Mouse (Mus musculus): Measurements from ENCODE around the gene C1qtnf1. TPM values are rescaled to one million over a fixed set of nuclear protein-coding genes. Genes with fewer than 3 reads are reported as not detected.

Gene C1qtnf1
- polyA plus RNA-seq, 1 experiment from 2014 or later: 3.3 TPM

GRCm38 (mm10) chr11:118459051-118459450 lies 31.0 kb downstream of the C1qtnf1 start:
- ATAC-seq: no peak
- 68% methylated on average over 8 of the region's 8 CpGs for WGBS

GRCm38 (mm10) chr11:118459536-118459935 lies 31.5 kb downstream of the C1qtnf1 start:
- ATAC-seq: no peak
- WGBS: 85% methylated on average over 4 of the region's 4 CpGs
- no peak overlapping the region for H3K4me2 ChIP-seq (ENCODE audit: low read length)
- no peak overlapping the region for H3K4me3 ChIP-seq (replicated peaks; ENCODE audit: low read length)
- H3K36me3 ChIP-seq (ENCODE audit: control insufficient read depth, insufficient read depth): no peaks in the 10 kb centered on the region
- no peaks in the 10 kb centered on the region for H3K4me1 ChIP-seq (replicated peaks; ENCODE audit: control insufficient read depth, insufficient read depth, low read length)
- H3K9ac ChIP-seq (replicated peaks; ENCODE audit: low read depth, low read length): no peak overlapping the region
- no peak overlapping the region for H3K27ac ChIP-seq (ENCODE audit: low read length)
- no peaks in the 10 kb centered on the region for H3K27me3 ChIP-seq (replicated peaks; ENCODE audit: control insufficient read depth, insufficient read depth, low read length)
- H3K9me3 ChIP-seq (ENCODE audit: control insufficient read depth, low read length): no peaks in the 10 kb centered on the region

More at GRCm38 (mm10) chr11:118459051-118459450, 31.0 kb downstream of the C1qtnf1 start:
- H3K9ac ChIP-seq (replicated peaks; ENCODE audit: low read depth, low read length): no peak overlapping the region
- H3K36me3 ChIP-seq (ENCODE audit: control insufficient read depth, insufficient read depth): no peaks in the 10 kb centered on the region
- H3K27me3 ChIP-seq (replicated peaks; ENCODE audit: control insufficient read depth, insufficient read depth, low read length): no peaks in the 10 kb centered on the region
- H3K9me3 ChIP-seq (ENCODE audit: control insufficient read depth, low read length): no peaks in the 10 kb centered on the region
- H3K27ac ChIP-seq (ENCODE audit: low read length): no peak overlapping the region
- H3K4me1 ChIP-seq (replicated peaks; ENCODE audit: control insufficient read depth, insufficient read depth, low read length): no peaks in the 10 kb centered on the region
- H3K4me3 ChIP-seq (replicated peaks; ENCODE audit: low read length): no peak overlapping the region
- H3K4me2 ChIP-seq (ENCODE audit: low read length): no peak overlapping the region

- no peaks in the 10 kb centered on the region for H3K4me1 ChIP-seq (replicated peaks; ENCODE audit: control insufficient read depth, insufficient read depth, low read length)
- WGBS: 53% methylated on average over 6 of the region's 6 CpGs
- no peaks in the 10 kb centered on the region for H3K27me3 ChIP-seq (replicated peaks; ENCODE audit: control insufficient read depth, insufficient read depth, low read length)
- no peak overlapping the region for H3K9ac ChIP-seq (replicated peaks; ENCODE audit: low read depth, low read length)
- no peaks in the 10 kb centered on the region for H3K9me3 ChIP-seq (ENCODE audit: control insufficient read depth, low read length)
- H3K4me3 ChIP-seq (replicated peaks; ENCODE audit: low read length): no peak overlapping the region
- H3K36me3 ChIP-seq (ENCODE audit: control insufficient read depth, insufficient read depth): no peaks in the 10 kb centered on the region
- ATAC-seq: no peak
- H3K27ac ChIP-seq (ENCODE audit: low read length): no peak overlapping the region
- no peak overlapping the region for H3K4me2 ChIP-seq (ENCODE audit: low read length)
Measured at GRCm38 (mm10) chr11:118460280-118460679, 32.3 kb downstream of the C1qtnf1 start.

GRCm38 (mm10) chr11:118467441-118468035 lies 39.5 kb downstream of the C1qtnf1 start:
- H3K9me3 ChIP-seq (ENCODE audit: control insufficient read depth, low read length): no peaks in the 10 kb centered on the region
- ATAC-seq: no peak
- no peak overlapping the region for H3K9ac ChIP-seq (replicated peaks; ENCODE audit: low read depth, low read length)
- H3K4me2 ChIP-seq (ENCODE audit: low read length): no peak overlapping the region
- no peak overlapping the region for H3K27ac ChIP-seq (ENCODE audit: low read length)
- peaks cover 6% of the 10 kb centered on the region for H3K4me1 ChIP-seq (replicated peaks; ENCODE audit: control insufficient read depth, insufficient read depth, low read length)
- H3K36me3 ChIP-seq (ENCODE audit: control insufficient read depth, insufficient read depth): no peaks in the 10 kb centered on the region
- WGBS: 38% methylated on average over 11 of the region's 11 CpGs
- H3K27me3 ChIP-seq (replicated peaks; ENCODE audit: control insufficient read depth, insufficient read depth, low read length): no peaks in the 10 kb centered on the region
- no peak overlapping the region for H3K4me3 ChIP-seq (replicated peaks; ENCODE audit: low read length)

- WGBS: 86% methylated on average over 10 of the region's 10 CpGs
- H3K9ac ChIP-seq (replicated peaks; ENCODE audit: low read depth, low read length): no peak overlapping the region
- no peak overlapping the region for H3K4me3 ChIP-seq (replicated peaks; ENCODE audit: low read length)
- H3K36me3 ChIP-seq (ENCODE audit: control insufficient read depth, insufficient read depth): no peaks in the 10 kb centered on the region
- ATAC-seq: no peak
- peaks cover 6% of the 10 kb centered on the region for H3K4me1 ChIP-seq (replicated peaks; ENCODE audit: control insufficient read depth, insufficient read depth, low read length)
- no peaks in the 10 kb centered on the region for H3K27me3 ChIP-seq (replicated peaks; ENCODE audit: control insufficient read depth, insufficient read depth, low read length)
- no peaks in the 10 kb centered on the region for H3K9me3 ChIP-seq (ENCODE audit: control insufficient read depth, low read length)
- no peak overlapping the region for H3K4me2 ChIP-seq (ENCODE audit: low read length)
- H3K27ac ChIP-seq (ENCODE audit: low read length): peak overlapping the region; percentile 53; the same call in 1 of the 2 replicates
Measured at GRCm38 (mm10) chr11:118469509-118470160, 41.6 kb downstream of the C1qtnf1 start.

- Histone ChIP-seq H3K9ac (replicated peaks; ENCODE audit: low read depth, low read length) (no peak overlapping the region), H3K4me1 (replicated peaks; ENCODE audit: control insufficient read depth, insufficient read depth, low read length) (peaks cover 6% of the 10 kb centered on the region), H3K36me3 (ENCODE audit: control insufficient read depth, insufficient read depth) (no peaks in the 10 kb centered on the region), H3K27ac (ENCODE audit: low read length) (peak overlapping the region; percentile 53; the same call in 1 of the 2 replicates), H3K27me3 (replicated peaks; ENCODE audit: control insufficient read depth, insufficient read depth, low read length) (no peaks in the 10 kb centered on the region), H3K9me3 (ENCODE audit: control insufficient read depth, low read length) (no peaks in the 10 kb centered on the region), H3K4me3 (replicated peaks; ENCODE audit: low read length) (no peak overlapping the region), H3K4me2 (ENCODE audit: low read length) (no peak overlapping the region)
- 33% methylated on average over 12 of the region's 12 CpGs for WGBS
- ATAC-seq: no peak
Measured at GRCm38 (mm10) chr11:118470234-118470966, 42.4 kb downstream of the C1qtnf1 start.

- 76% methylated on average over 13 of the region's 13 CpGs for WGBS
- H3K4me2 ChIP-seq (ENCODE audit: low read length): no peak overlapping the region
- H3K4me1 ChIP-seq (replicated peaks; ENCODE audit: control insufficient read depth, insufficient read depth, low read length): peaks cover 10% of the 10 kb centered on the region
- no peak overlapping the region for H3K27ac ChIP-seq (ENCODE audit: low read length)
- H3K36me3 ChIP-seq (ENCODE audit: control insufficient read depth, insufficient read depth): no peaks in the 10 kb centered on the region
- H3K27me3 ChIP-seq (replicated peaks; ENCODE audit: control insufficient read depth, insufficient read depth, low read length): no peaks in the 10 kb centered on the region
- H3K4me3 ChIP-seq (replicated peaks; ENCODE audit: low read length): no peak overlapping the region
- H3K9me3 ChIP-seq (ENCODE audit: control insufficient read depth, low read length): no peaks in the 10 kb centered on the region
- ATAC-seq: no peak
- H3K9ac ChIP-seq (replicated peaks; ENCODE audit: low read depth, low read length): no peak overlapping the region
Measured at GRCm38 (mm10) chr11:118471676-118472075, 43.7 kb downstream of the C1qtnf1 start.

GRCm38 (mm10) chr11:118473161-118473560 lies 45.2 kb downstream of the C1qtnf1 start:
- Histone ChIP-seq H3K4me1 (replicated peaks; ENCODE audit: control insufficient read depth, insufficient read depth, low read length) (peaks cover 14% of the 10 kb centered on the region), H3K9ac (replicated peaks; ENCODE audit: low read depth, low read length) (no peak overlapping the region), H3K4me2 (ENCODE audit: low read length) (no peak overlapping the region), H3K27ac (ENCODE audit: low read length) (no peak overlapping the region), H3K9me3 (ENCODE audit: control insufficient read depth, low read length) (no peaks in the 10 kb centered on the region), H3K36me3 (ENCODE audit: control insufficient read depth, insufficient read depth) (no peaks in the 10 kb centered on the region), H3K27me3 (replicated peaks; ENCODE audit: control insufficient read depth, insufficient read depth, low read length) (no peaks in the 10 kb centered on the region), H3K4me3 (replicated peaks; ENCODE audit: low read length) (no peak overlapping the region)
- no peak for ATAC-seq
- WGBS: 100% methylated on average over 1 of the region's 1 CpGs

GRCm38 (mm10) chr11:118473842-118474500 lies 46.0 kb downstream of the C1qtnf1 start:
- Histone ChIP-seq H3K4me2 (ENCODE audit: low read length) (no peak overlapping the region), H3K9ac (replicated peaks; ENCODE audit: low read depth, low read length) (no peak overlapping the region), H3K27me3 (replicated peaks; ENCODE audit: control insufficient read depth, insufficient read depth, low read length) (no peaks in the 10 kb centered on the region), H3K9me3 (ENCODE audit: control insufficient read depth, low read length) (no peaks in the 10 kb centered on the region), H3K4me1 (replicated peaks; ENCODE audit: control insufficient read depth, insufficient read depth, low read length) (peaks cover 14% of the 10 kb centered on the region), H3K36me3 (ENCODE audit: control insufficient read depth, insufficient read depth) (no peaks in the 10 kb centered on the region), H3K27ac (ENCODE audit: low read length) (no peak overlapping the region), H3K4me3 (replicated peaks; ENCODE audit: low read length) (no peak overlapping the region)
- WGBS: 88% methylated on average over 6 of the region's 6 CpGs
- ATAC-seq: no peak

Data from forebrain, embryonic 16.5 days (tissue).